Mouse (Mus musculus) bone marrow macrophage, adult 2 months (primary cell): ENCODE data around the gene Nkain2.

Source experiments
- CTCF ChIP-seq: IDR thresholded peaks from 2 replicates; pipeline ENCODE4 v1.5.1; 2012; ENCODE audit warnings: low read depth, mild to moderate bottlenecking, low read length, moderate library complexity
- POLR2A ChIP-seq: IDR thresholded peaks from 2 replicates; pipeline ENCODE4 v1.6.1; 2012; ENCODE audit warnings: mild to moderate bottlenecking, low read depth, low read length, borderline replicate concordance

GRCm38 (mm10) chr10:31868275-31868674, 1022.0 kb downstream of the Nkain2 start:
- TF ChIP-seq POLR2A: no peak
- no peak for TF ChIP-seq CTCF
